Mouse (Mus musculus): Measurements from ENCODE around the gene Pmp22.

DNA sequence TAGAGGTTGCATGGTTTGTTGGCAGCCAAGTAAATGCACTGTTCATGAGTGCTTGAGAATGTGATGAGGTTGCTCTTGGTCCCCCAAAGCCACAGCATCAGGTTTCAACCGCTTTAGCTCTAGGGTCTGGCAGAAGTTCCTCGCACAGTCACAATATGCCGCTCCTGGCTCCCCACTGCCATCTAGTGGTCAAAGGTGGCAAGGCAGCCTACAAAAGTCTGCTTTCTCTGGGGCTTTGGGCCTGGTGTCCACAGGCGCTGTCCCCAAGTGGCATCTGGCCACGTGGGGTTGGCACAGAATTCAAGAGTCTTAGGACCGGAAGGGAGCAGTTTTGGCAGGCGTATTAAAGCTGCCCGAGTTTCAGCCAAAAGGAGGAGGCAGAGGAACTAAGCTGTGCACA lies 6.8 kb downstream of the Pmp22 start:
- TF ChIP-seq GATA1 (IDR thresholded peaks at IDR 0.05; ENCODE audit: borderline replicate concordance, low read length) (no peak), FLI1 (IDR thresholded peaks at IDR 0.05; ENCODE audit: low read length) (no peak)

All from megakaryocyte, embryonic 14.5 days (primary cell).